Mouse (Mus musculus) kidney, adult 18-20 months (tissue): ENCODE measurements around the gene Zfp846.
A peak's percentile ranks its signal among the peaks of the same experiment; 100 is the strongest.
"Not testable (repeated sequence)": the region's sequence is repeated elsewhere in the genome, so short reads cannot be mapped to it uniquely, and the experiment has no call there.

Source experiments
- DNase-seq: peaks from one replicate; pipeline ENCODE4 v3.0.0; 2021

Gene Zfp846

DNA sequence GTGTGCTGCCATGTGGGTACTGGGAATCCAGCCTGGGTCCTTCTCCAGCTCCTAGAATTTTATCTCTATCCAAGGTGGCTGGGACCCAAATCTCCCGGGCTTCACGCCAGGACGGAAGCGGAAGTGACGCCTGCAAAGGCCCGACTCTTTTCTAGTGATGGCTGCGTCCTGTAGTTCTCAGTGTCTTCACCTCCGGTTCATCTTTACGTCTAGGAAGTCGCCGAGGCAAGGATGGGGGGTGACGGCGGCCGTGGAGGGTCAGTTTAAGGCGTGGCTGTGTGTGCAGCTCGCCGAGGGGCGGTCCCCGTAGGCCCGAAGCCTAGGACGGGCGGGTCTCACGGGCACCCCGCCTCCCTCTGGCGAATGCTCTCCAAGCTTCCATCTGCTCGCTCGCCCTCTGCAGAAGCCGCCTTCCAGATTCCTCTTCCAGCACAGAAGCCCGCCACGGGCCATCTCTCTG lies at the start of gene Zfp846:
TSS of gene Zfp846 (plus strand) at position 117 of the 460 bp plus-strand sequence.
- peak; percentile 99 for DNase-seq

- DNase-seq, result no peak
Observed at GRCm38 (mm10) chr9:20534326-20534926, 46.7 kb upstream of the Zfp846 start.

DNA sequence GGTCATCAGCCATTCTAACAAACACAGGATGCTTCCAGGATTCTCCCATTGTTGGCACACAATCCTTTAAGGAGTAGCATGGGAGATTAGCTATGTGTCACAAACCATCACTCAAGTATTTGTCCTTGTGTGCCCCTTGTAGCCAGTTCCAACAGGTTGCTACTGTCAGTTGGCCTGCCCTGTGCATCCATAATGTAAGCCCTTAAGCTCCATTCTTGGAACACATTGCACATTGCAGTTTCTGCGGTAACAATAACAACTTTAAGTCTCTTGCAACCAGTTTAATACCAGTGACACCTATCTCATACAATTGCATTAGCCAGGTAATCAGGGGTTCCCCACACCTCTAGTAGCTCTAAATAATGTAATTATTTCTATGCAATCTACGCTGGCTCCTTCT lies 44.5 kb upstream of the Zfp846 start:
- no peak for DNase-seq

DNA sequence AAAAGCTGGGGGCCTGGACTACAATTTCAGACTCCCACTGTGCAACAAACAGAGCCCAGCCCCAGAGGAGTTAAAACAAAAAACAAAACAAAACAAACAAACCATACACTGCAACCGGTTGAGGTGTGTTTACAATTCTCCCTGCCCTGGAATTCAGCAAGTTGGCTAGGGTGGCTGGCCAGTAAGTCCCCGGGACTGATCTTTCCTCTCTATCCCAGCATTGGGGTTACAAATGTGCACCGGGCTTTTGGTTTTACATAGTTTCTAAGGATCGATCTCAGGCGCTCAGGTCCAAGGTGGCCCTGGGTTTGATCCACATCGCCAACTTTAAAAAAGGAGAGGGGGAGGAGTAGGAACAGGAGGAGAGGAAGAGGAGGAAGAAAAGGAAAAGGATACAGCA lies 37.6 kb upstream of the Zfp846 start:
- no peak for DNase-seq

DNA sequence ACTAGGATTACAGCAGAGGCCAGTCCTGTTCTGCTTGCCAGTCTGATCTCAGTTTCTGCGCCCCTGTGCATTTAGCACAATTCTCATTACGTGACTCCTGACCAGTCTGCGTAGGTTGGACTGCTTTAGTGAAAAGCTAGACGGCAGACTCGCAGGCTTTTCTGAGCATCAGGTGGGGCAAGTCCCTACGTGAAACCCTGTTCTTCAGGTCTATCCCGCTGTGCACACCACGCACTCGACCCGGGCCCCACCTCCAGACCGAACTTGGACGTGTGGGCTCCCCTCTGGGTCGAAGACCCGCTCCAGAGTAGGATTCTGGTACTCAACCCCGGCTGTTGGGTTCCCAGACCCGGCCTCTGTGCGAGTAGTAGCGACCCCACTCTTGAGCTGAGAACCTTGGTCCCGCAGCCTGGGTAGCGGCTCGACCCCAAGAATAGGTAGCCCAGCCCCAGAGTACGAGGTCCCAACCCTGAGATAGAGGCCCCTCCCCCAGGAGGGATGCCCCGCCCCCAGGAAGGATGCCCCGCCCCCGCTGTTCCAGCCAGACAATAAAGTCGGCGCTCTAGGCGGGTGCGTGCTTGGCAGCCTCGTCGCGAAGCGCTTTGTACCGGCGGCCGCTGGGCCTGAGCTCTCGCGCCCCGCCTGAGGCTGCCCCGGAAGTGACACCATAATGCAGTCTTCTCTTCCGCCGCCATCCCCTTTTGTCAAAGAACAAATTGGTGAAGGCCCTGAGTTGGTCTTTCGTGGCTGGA lies 36.8 kb upstream of the Zfp846 start:
- peak; percentile 83 for DNase-seq

- DNase-seq, result peak; percentile 15
Observed at GRCm38 (mm10) chr9:20545151-20545550, 35.9 kb upstream of the Zfp846 start.

GRCm38 (mm10) chr9:20551781-20552275 lies 29.3 kb upstream of the Zfp846 start:
- DNase-seq, result no peak

GRCm38 (mm10) chr9:20552698-20553097 lies 28.4 kb upstream of the Zfp846 start:
- no peak for DNase-seq

- DNase-seq, result no peak
Observed at GRCm38 (mm10) chr9:20562177-20562576, 18.9 kb upstream of the Zfp846 start.

DNA sequence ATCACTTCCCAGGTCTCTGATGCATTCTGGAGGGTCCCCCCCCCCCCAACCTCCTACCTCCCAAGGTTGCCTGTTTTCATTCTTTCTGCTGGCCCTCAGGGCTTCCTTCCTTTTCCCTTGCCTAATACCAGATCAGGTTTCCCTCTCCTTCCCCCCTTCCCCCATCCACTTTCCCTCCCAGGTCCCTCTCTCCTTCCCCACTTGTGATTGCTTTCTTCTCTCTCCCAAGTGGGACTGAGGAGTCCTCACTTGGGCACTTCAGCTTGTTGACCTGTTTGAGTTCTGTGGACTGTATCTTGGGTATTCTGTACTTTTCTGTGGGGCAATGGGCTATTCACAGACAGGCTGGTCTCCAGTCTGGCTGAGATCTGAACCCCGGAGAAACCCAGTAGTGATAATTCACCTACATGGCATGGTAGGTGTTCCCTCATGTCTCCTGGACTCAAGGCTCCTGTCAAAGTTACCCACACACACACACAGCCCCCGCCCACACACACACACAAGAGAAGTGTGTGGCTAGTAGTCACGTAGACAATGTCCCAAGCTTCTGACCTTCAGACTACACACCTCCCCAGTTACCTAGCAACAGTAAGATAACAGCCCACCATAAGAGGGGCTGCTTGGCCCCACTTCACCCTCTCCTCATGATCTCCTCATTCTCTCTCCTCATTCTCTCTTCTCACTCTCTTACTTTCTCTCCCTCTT lies 15.6 kb upstream of the Zfp846 start:
- not testable (repeated sequence) for DNase-seq

DNA sequence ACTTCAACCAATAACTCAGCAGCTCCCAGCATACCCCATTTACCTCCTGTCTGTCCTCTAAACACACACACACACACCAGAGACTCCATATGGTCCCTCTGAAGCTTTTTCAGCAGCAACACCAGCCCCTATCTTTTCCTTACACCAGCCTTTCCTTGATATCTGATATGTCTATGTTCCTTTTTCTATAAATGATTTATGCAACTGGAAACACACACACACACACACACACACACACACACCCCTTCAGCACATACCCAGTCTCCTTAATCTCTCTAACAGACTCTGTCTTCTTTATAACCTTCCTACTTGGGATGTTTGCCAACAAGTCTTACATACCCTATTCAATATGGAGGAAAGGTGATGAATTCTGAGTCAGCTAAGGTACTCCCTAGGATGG lies 10.0 kb upstream of the Zfp846 start:
- no peak for DNase-seq

DNA sequence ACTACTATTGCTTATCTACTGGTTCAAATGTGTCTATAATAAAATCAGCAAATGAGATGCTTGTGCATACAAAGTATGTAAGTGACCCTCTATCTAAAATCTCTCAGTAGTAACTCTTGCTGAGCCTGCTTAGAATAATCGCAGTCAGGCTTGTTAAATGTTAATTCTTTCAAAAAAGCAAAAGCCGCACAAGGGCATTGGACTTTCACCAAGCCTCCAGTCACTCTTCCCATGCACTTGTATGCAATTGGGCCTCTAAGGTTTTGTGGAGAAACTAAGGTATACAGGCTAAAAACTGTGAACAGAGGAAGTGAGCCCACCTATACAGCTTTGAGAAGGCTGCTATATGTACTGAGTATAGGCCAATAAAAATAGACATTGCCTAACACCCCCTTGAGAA lies 4.5 kb upstream of the Zfp846 start:
- no peak for DNase-seq

DNA sequence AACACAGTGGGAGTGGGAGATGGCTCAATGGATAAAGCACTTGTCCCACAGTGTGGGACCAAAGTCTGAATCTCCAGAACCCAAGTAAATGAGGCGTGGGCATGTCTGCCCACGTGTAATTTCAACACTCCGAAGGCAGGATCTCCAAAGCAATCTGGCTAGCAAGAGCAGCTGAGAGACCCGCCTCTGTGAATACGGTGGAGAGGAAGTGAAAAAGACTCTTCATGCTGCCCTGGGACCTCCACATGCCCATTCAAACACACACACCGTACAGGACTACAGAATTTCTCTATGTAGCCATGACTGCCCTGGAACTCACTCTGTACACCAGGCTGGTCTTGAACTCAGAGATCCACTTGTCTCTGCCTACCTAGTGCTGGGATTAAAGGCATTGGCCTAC lies 20.2 kb downstream of the Zfp846 start:
- no peak for DNase-seq

- DNase-seq, result no peak
Observed at GRCm38 (mm10) chr9:20606269-20606668, 25.2 kb downstream of the Zfp846 start.

- DNase-seq, result peak; percentile 92
Observed at GRCm38 (mm10) chr9:20607100-20607974, 26.2 kb downstream of the Zfp846 start.

GRCm38 (mm10) chr9:20609831-20610464 lies 28.9 kb downstream of the Zfp846 start:
- DNase-seq, result no peak

DNA sequence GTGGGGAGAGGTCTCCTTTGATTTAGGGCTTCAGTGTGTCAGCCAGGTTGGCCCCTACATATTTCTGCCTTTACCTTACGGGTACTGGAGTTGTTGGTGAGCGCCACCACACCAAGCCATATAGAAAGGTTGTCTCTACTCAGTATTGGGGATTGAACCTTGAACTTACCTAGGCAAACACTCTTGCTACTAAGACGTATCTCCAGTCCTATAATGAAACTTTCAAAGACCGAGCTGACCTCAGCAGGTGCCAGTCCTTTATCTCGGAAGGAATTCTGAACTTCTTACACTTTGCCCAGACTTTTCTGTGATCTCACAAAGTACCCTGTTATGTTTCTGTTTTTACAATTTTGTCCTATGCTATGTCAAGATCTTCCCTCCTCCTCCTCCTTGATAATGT lies 30.9 kb downstream of the Zfp846 start:
- DNase-seq, result no peak

DNA sequence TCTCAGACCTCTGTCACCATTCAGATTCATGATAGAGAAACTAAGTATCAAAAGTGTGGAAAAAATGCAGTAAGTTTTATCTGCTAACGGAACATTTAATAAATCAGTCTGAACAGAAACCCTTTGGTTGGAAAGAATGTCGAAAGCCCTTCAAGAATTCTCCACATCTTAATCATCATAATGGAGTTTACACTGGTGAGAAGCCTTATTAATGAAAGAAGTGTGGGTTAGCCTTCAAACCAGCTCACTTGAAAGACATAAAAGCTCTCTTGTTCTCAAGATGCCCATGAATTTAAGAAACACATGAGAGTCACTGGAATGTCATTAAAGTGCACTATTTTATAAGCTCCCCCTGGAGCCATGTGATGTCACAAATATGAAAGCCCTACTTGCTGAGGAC lies 35.6 kb downstream of the Zfp846 start:
- no peak for DNase-seq

- no peak for DNase-seq
Observed at GRCm38 (mm10) chr9:20631332-20631731, 50.2 kb downstream of the Zfp846 start.

- not testable (repeated sequence) for DNase-seq
Observed at GRCm38 (mm10) chr9:20635676-20636075, 54.6 kb downstream of the Zfp846 start.

GRCm38 (mm10) chr9:20636256-20636655 lies 55.2 kb downstream of the Zfp846 start:
- no peak for DNase-seq

DNA sequence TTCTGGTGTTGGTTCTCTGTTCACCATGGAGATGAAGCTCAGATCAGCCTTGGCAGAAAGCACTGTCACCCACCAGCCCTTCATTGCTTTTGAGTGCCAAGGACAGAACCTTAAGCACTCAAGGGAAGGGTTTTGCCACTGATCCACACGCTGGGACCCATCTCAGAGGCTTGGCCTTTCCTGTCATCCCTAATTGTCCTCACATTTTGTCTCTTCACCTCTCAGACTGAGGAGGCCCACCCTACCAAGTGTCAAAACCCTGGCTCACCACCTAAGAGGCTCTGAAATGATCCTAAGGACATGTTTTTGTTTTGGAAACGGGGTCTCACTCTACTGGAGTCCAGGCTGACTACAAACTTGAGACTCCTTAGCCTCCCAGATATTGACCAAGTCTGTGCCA lies 55.7 kb downstream of the Zfp846 start:
- DNase-seq, result no peak
